Mouse (Mus musculus): ENCODE results near the gene S100a14. TPM values are rescaled to one million over a fixed set of nuclear protein-coding genes. Genes with fewer than 3 reads are reported as not detected.
A peak's percentile ranks its signal among the peaks of the same experiment; 100 is the strongest.

Gene S100a14
- polyA plus RNA-seq, 1 experiment from 2014 or later, result 0.30 TPM

- peak; percentile 100 for DNase-seq (ENCODE audit: low spot score)
- WGBS, result under 1% methylated on average over 66 of the region's 66 CpGs
- Histone ChIP-seq H3K27ac (peak within 1 kb of the TSS; percentile 97), H3K4me1 (peaks cover 18% of the 10 kb centered on the region), H3K36me3 (peaks cover 40% of the 10 kb centered on the region), H3K27me3 (ENCODE audit: low read depth, poor library complexity, severe bottlenecking) (peaks cover 25% of the 10 kb centered on the region), H3K4me3 (peak within 1 kb of the TSS; percentile 86), H3K9me3 (replicated peaks) (no peaks in the 10 kb centered on the region)
Measured at GRCm38 (mm10) chr3:90508950-90509746, 17.5 kb upstream of the S100a14 start, which contains the start of gene Chtop. Gene Chtop (minus strand): TSS chr3:90509498.

GRCm38 (mm10) chr3:90509747-90510123, 16.9 kb upstream of the S100a14 start:
- H3K36me3 ChIP-seq, result peaks cover 34% of the 10 kb centered on the region
- peaks cover 24% of the 10 kb centered on the region for H3K4me1 ChIP-seq
- 20% methylated on average over 2 of the region's 2 CpGs for WGBS
- H3K9me3 ChIP-seq (replicated peaks), result no peaks in the 10 kb centered on the region
- no peak for DNase-seq (ENCODE audit: low spot score)
- peak overlapping the region; percentile 86 for H3K4me3 ChIP-seq
- H3K27ac ChIP-seq, result peak overlapping the region; percentile 97
- H3K27me3 ChIP-seq (ENCODE audit: low read depth, poor library complexity, severe bottlenecking), result peaks cover 29% of the 10 kb centered on the region

- no peaks in the 10 kb centered on the region for H3K9me3 ChIP-seq (replicated peaks)
- peaks cover 8% of the 10 kb centered on the region for H3K36me3 ChIP-seq
- no peak for DNase-seq (ENCODE audit: low spot score)
- peaks cover 32% of the 10 kb centered on the region for H3K4me1 ChIP-seq
- peaks cover 41% of the 10 kb centered on the region for H3K27me3 ChIP-seq (ENCODE audit: low read depth, poor library complexity, severe bottlenecking)
- no peak overlapping the region for H3K4me3 ChIP-seq
- WGBS, result 82% methylated on average over 5 of the region's 5 CpGs
- no peak overlapping the region for H3K27ac ChIP-seq
Measured at GRCm38 (mm10) chr3:90512276-90512675, 14.4 kb upstream of the S100a14 start.

GRCm38 (mm10) chr3:90512948-90513642, 13.6 kb upstream of the S100a14 start:
- H3K27me3 ChIP-seq (ENCODE audit: low read depth, poor library complexity, severe bottlenecking), result peaks cover 41% of the 10 kb centered on the region
- WGBS, result 70% methylated on average over 9 of the region's 9 CpGs
- H3K9me3 ChIP-seq (replicated peaks), result no peaks in the 10 kb centered on the region

GRCm38 (mm10) chr3:90513796-90514590, 12.7 kb upstream of the S100a14 start, which contains the start of the genes S100a1 and S100a13:
Gene S100a1 (minus strand): TSS chr3:90514392.
Gene S100a13 (plus strand): TSS chr3:90514435.
- peak; percentile 44 for DNase-seq (ENCODE audit: low spot score)
- H3K27me3 ChIP-seq (ENCODE audit: low read depth, poor library complexity, severe bottlenecking), result peaks cover 41% of the 10 kb centered on the region
- peak within 1 kb of the TSS; percentile 51 for H3K4me3 ChIP-seq
- H3K27ac ChIP-seq, result peak within 1 kb of the TSS; percentile 53; the same call in 1 of the 2 replicates
- peaks cover 3% of the 10 kb centered on the region; the same call in 1 of the 2 replicates for H3K36me3 ChIP-seq
- no peaks in the 10 kb centered on the region for H3K9me3 ChIP-seq (replicated peaks)
- WGBS, result 3% methylated on average over 25 of the region's 25 CpGs
- peaks cover 22% of the 10 kb centered on the region for H3K4me1 ChIP-seq

More at GRCm38 (mm10) chr3:90512948-90513642, 13.6 kb upstream of the S100a14 start:
- no peak for DNase-seq (ENCODE audit: low spot score)
- Histone ChIP-seq H3K4me1 (peaks cover 25% of the 10 kb centered on the region), H3K4me3 (no peak overlapping the region), H3K36me3 (peaks cover 3% of the 10 kb centered on the region; the same call in 1 of the 2 replicates), H3K27ac (no peak overlapping the region)

- WGBS, result under 1% methylated on average over 10 of the region's 10 CpGs
- Histone ChIP-seq H3K9me3 (replicated peaks) (no peaks in the 10 kb centered on the region), H3K27ac (peak overlapping the region; percentile 53; the same call in 1 of the 2 replicates), H3K36me3 (peaks cover 3% of the 10 kb centered on the region; the same call in 1 of the 2 replicates), H3K27me3 (ENCODE audit: low read depth, poor library complexity, severe bottlenecking) (peaks cover 41% of the 10 kb centered on the region), H3K4me1 (peaks cover 22% of the 10 kb centered on the region), H3K4me3 (peak overlapping the region; percentile 51)
- peak; percentile 76 for DNase-seq (ENCODE audit: low spot score)
Measured at GRCm38 (mm10) chr3:90514691-90515090, 12.0 kb upstream of the S100a14 start.

GRCm38 (mm10) chr3:90515242-90515641, 11.4 kb upstream of the S100a14 start:
- no peaks in the 10 kb centered on the region for H3K9me3 ChIP-seq (replicated peaks)
- peaks cover 41% of the 10 kb centered on the region for H3K27me3 ChIP-seq (ENCODE audit: low read depth, poor library complexity, severe bottlenecking)
- 71% methylated on average over 1 of the region's 1 CpGs for WGBS
- H3K4me1 ChIP-seq, result peaks cover 20% of the 10 kb centered on the region
- DNase-seq (ENCODE audit: low spot score), result no peak
- H3K36me3 ChIP-seq, result peaks cover 3% of the 10 kb centered on the region; the same call in 1 of the 2 replicates
- H3K4me3 ChIP-seq, result peak overlapping the region; percentile 51
- peak overlapping the region; percentile 53; the same call in 1 of the 2 replicates for H3K27ac ChIP-seq

GRCm38 (mm10) chr3:90515789-90516188, 10.9 kb upstream of the S100a14 start:
- no peaks in the 10 kb centered on the region for H3K9me3 ChIP-seq (replicated peaks)
- H3K27ac ChIP-seq, result no peak overlapping the region
- H3K4me1 ChIP-seq, result peaks cover 20% of the 10 kb centered on the region
- WGBS, result 88% methylated on average over 4 of the region's 4 CpGs
- peaks cover 3% of the 10 kb centered on the region; the same call in 1 of the 2 replicates for H3K36me3 ChIP-seq
- H3K27me3 ChIP-seq (ENCODE audit: low read depth, poor library complexity, severe bottlenecking), result peaks cover 41% of the 10 kb centered on the region
- DNase-seq (ENCODE audit: low spot score), result no peak
- H3K4me3 ChIP-seq, result no peak overlapping the region

- WGBS, result 80% methylated on average over 4 of the region's 4 CpGs
- H3K4me1 ChIP-seq, result peaks cover 20% of the 10 kb centered on the region
- peaks cover 30% of the 10 kb centered on the region for H3K27me3 ChIP-seq (ENCODE audit: low read depth, poor library complexity, severe bottlenecking)
- no peak overlapping the region for H3K27ac ChIP-seq
- DNase-seq (ENCODE audit: low spot score), result no peak
- H3K36me3 ChIP-seq, result no peaks in the 10 kb centered on the region
- no peak overlapping the region for H3K4me3 ChIP-seq
- no peaks in the 10 kb centered on the region for H3K9me3 ChIP-seq (replicated peaks)
Measured at GRCm38 (mm10) chr3:90517711-90518110, 8.9 kb upstream of the S100a14 start.

GRCm38 (mm10) chr3:90525421-90525820, 1.2 kb upstream of the S100a14 start:
- H3K36me3 ChIP-seq, result no peaks in the 10 kb centered on the region
- 58% methylated on average over 4 of the region's 4 CpGs for WGBS
- no peak for DNase-seq (ENCODE audit: low spot score)
- H3K27me3 ChIP-seq (ENCODE audit: low read depth, poor library complexity, severe bottlenecking), result no peaks in the 10 kb centered on the region; the same call in 1 of the 2 replicates
- no peak overlapping the region for H3K27ac ChIP-seq
- H3K9me3 ChIP-seq (replicated peaks), result no peaks in the 10 kb centered on the region
- H3K4me3 ChIP-seq, result no peak overlapping the region
- H3K4me1 ChIP-seq, result no peaks in the 10 kb centered on the region

- no peaks in the 10 kb centered on the region; the same call in 1 of the 2 replicates for H3K27me3 ChIP-seq (ENCODE audit: low read depth, poor library complexity, severe bottlenecking)
- H3K36me3 ChIP-seq, result no peaks in the 10 kb centered on the region
- H3K4me1 ChIP-seq, result no peaks in the 10 kb centered on the region
- H3K27ac ChIP-seq, result no peak overlapping the region
- no peaks in the 10 kb centered on the region for H3K9me3 ChIP-seq (replicated peaks)
- H3K4me3 ChIP-seq, result no peak overlapping the region
- WGBS, result 59% methylated on average over 2 of the region's 2 CpGs
- peak; percentile 17 for DNase-seq (ENCODE audit: low spot score)
Measured at GRCm38 (mm10) chr3:90526076-90526475, 580 bp upstream of the S100a14 start.

GRCm38 (mm10) chr3:90527291-90527873, 726 bp downstream of the S100a14 start:
- H3K36me3 ChIP-seq, result no peaks in the 10 kb centered on the region
- no peaks in the 10 kb centered on the region for H3K27me3 ChIP-seq (ENCODE audit: low read depth, poor library complexity, severe bottlenecking)
- DNase-seq (ENCODE audit: low spot score), result peak; percentile 26
- no peaks in the 10 kb centered on the region for H3K9me3 ChIP-seq (replicated peaks)
- no peak overlapping the region for H3K4me3 ChIP-seq
- H3K27ac ChIP-seq, result no peak overlapping the region
- WGBS, result 85% methylated on average over 7 of the region's 7 CpGs
- H3K4me1 ChIP-seq, result no peaks in the 10 kb centered on the region

Data from limb, embryonic 10.5 days (tissue).